Mouse (Mus musculus): Measurements from ENCODE around the gene Acvr1. TPM values are rescaled to one million over a fixed set of nuclear protein-coding genes. Genes with fewer than 3 reads are reported as not detected.

Gene Acvr1
- polyA plus RNA-seq, 1 experiment = 35.6 TPM

DNA sequence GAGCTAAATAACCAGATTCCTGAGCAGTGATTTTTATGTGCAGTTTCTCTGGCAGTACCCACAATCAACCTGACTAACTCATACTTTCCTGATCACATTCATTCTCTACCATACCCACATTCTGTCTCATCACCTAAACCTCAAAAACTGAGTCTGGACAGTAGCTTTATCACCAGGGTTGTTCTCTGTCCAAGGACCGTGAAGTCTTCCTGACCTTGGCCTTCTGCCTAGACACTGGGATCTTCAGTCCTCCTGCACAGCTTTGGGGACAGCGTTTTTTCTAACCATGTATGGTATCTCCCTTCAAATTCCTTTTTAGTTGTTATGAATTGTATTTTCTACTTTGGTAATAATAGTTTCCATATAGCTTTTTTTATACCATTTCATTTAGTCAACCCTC, 163.5 kb downstream of the Acvr1 start:
- no peak overlapping the region for H3K4me2 ChIP-seq (ENCODE audit: low read depth)
- no peaks in the 10 kb centered on the region for H3K79me2 ChIP-seq (ENCODE audit: control insufficient read depth, insufficient read depth)
- H3K4me3 ChIP-seq = no peak overlapping the region
- no peak for TF ChIP-seq REST (IDR thresholded peaks at IDR 0.05; ENCODE audit: insufficient read depth, insufficient read length)
- no peak for TF ChIP-seq POLR2A (IDR thresholded peaks at IDR 0.05; ENCODE audit: insufficient read length, low read depth)
- TF ChIP-seq E2F4 (IDR thresholded peaks at IDR 0.05; ENCODE audit: insufficient read depth) = no peak
- TF ChIP-seq SRF (IDR thresholded peaks at IDR 0.05; ENCODE audit: control insufficient read depth, insufficient read length, low read depth) = no peak
- TF ChIP-seq MYOG (IDR thresholded peaks at IDR 0.05; ENCODE audit: control insufficient read depth in 1 of 3, insufficient read depth in 1 of 3, insufficient read length in 2 of 3, low read depth in 2 of 3) = no peak
- TF ChIP-seq TCF12 (IDR thresholded peaks at IDR 0.05; ENCODE audit: insufficient read depth, poor library complexity, severe bottlenecking) = no peak
- no peak for TF ChIP-seq MAX (IDR thresholded peaks at IDR 0.05; ENCODE audit: low read depth)
- TF ChIP-seq USF1 (IDR thresholded peaks at IDR 0.05; ENCODE audit: low read depth) = no peak
- no peak for TF ChIP-seq TCF3 (IDR thresholded peaks at IDR 0.05; ENCODE audit: insufficient read length, low read depth)
- no peak for TF ChIP-seq POLR2AphosphoS2 (IDR thresholded peaks at IDR 0.05; ENCODE audit: insufficient read length, low read depth)
- TF ChIP-seq MYOD1 (IDR thresholded peaks at IDR 0.05; ENCODE audit: control insufficient read depth in 1 of 3, insufficient read length in 2 of 3, low read depth in 2 of 3) = no peak
- no peaks in the 10 kb centered on the region for H3K36me3 ChIP-seq (ENCODE audit: control insufficient read depth, insufficient read depth)
- no peaks in the 10 kb centered on the region for H3K27me3 ChIP-seq (ENCODE audit: control insufficient read depth, insufficient read depth, insufficient read length)
- no peak overlapping the region for H3ac ChIP-seq (ENCODE audit: control insufficient read depth, insufficient read length)

DNA sequence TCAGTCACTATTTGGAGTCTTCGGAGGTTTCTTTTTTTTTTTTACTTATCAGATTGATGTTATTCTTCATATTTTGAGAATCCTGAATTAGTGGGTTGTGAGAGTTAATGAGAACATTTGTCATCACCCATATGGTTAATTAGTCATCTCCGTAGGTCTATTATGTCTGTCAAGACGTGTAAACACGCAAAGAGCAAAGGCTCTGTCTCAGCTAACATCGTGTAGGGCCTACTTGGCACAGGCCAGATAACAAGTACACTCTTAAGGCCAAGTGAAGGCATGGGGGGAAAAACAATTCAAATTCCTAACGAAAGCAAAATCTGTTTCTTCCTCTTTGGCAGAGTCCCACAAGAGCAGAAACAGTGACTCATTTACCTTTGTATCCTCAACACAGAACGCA, 178.4 kb downstream of the Acvr1 start:
- TF ChIP-seq MYOD1 (IDR thresholded peaks at IDR 0.05; ENCODE audit: control insufficient read depth in 1 of 3, insufficient read length in 2 of 3, low read depth in 2 of 3) = no peak
- TF ChIP-seq TCF12 (IDR thresholded peaks at IDR 0.05; ENCODE audit: insufficient read depth, poor library complexity, severe bottlenecking) = no peak
- TF ChIP-seq POLR2AphosphoS2 (IDR thresholded peaks at IDR 0.05; ENCODE audit: insufficient read length, low read depth) = no peak
- no peak for TF ChIP-seq MYOG (IDR thresholded peaks at IDR 0.05; ENCODE audit: control insufficient read depth in 1 of 3, insufficient read depth in 1 of 3, insufficient read length in 2 of 3, low read depth in 2 of 3)
- TF ChIP-seq E2F4 (IDR thresholded peaks at IDR 0.05; ENCODE audit: insufficient read depth) = no peak
- TF ChIP-seq CEBPB (IDR thresholded peaks at IDR 0.05; ENCODE audit: insufficient read depth, poor library complexity, severe bottlenecking) = no peak
- no peak for TF ChIP-seq REST (IDR thresholded peaks at IDR 0.05; ENCODE audit: insufficient read depth, insufficient read length)
- H3K4me3 ChIP-seq = no peak overlapping the region

DNA sequence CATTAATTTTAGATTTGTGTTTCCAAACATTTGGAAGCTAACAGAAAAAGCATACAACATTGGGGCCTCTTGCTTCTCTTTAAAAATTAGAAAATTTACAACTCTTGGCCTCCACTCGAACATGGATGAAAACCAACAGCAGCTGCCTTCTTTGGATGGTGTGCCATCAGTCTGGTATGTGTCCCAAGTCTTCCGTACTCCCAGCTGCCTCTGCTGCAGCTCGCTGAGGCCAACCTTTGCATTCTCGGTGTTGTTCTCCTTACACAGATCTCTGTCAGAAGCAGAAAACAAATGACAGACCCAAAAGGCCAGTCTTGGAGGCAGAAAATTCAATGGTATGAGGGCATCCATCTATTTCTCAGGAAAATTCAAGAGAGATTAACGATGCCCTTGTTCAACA, 186.9 kb downstream of the Acvr1 start:
- no peaks in the 10 kb centered on the region for H3K27me3 ChIP-seq (ENCODE audit: control insufficient read depth, insufficient read depth, insufficient read length)
- no peak for TF ChIP-seq TCF12 (IDR thresholded peaks at IDR 0.05; ENCODE audit: insufficient read depth, poor library complexity, severe bottlenecking)
- TF ChIP-seq MYOG (IDR thresholded peaks at IDR 0.05; ENCODE audit: control insufficient read depth in 1 of 3, insufficient read depth in 1 of 3, insufficient read length in 2 of 3, low read depth in 2 of 3) = no peak
- no peak for TF ChIP-seq POLR2A (IDR thresholded peaks at IDR 0.05; ENCODE audit: insufficient read length, low read depth)
- TF ChIP-seq POLR2AphosphoS2 (IDR thresholded peaks at IDR 0.05; ENCODE audit: insufficient read length, low read depth) = no peak
- TF ChIP-seq MYOD1 (IDR thresholded peaks at IDR 0.05; ENCODE audit: control insufficient read depth in 1 of 3, insufficient read length in 2 of 3, low read depth in 2 of 3) = no peak
- TF ChIP-seq USF1 (IDR thresholded peaks at IDR 0.05; ENCODE audit: low read depth) = no peak
- no peaks in the 10 kb centered on the region for H3K79me2 ChIP-seq (ENCODE audit: control insufficient read depth, insufficient read depth)
- no peak overlapping the region for H3K4me3 ChIP-seq
- no peaks in the 10 kb centered on the region for H3K36me3 ChIP-seq (ENCODE audit: control insufficient read depth, insufficient read depth)
- no peak overlapping the region for H3K4me2 ChIP-seq (ENCODE audit: low read depth)
- H3ac ChIP-seq (ENCODE audit: control insufficient read depth, insufficient read length) = no peak overlapping the region

More for the DNA sequence above, 178.4 kb downstream of the Acvr1 start:
- Histone ChIP-seq H3ac (ENCODE audit: control insufficient read depth, insufficient read length) (no peak overlapping the region), H3K36me3 (ENCODE audit: control insufficient read depth, insufficient read depth) (no peaks in the 10 kb centered on the region), H3K27me3 (ENCODE audit: control insufficient read depth, insufficient read depth, insufficient read length) (no peaks in the 10 kb centered on the region), H3K79me2 (ENCODE audit: control insufficient read depth, insufficient read depth) (no peaks in the 10 kb centered on the region), H3K4me2 (ENCODE audit: low read depth) (no peak overlapping the region)

DNA sequence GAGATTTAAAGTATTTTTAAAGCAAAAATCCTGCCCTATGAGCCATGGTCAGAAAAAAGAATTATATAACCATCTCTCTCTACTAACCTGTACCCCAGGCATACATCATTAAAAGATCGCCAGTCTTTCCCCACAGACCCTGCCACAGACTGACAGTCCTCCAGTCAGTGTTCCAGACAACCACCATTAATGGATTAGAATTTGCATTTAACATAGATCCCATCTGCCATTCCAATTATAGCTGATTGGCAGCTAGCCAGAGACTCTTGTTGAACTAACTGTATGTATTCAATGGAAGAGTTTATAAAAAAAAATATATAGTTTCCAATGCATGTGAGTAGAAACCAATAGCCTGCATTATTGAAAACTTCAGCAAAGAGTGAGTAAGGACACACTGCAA, 187.5 kb downstream of the Acvr1 start:
- H3ac ChIP-seq (ENCODE audit: control insufficient read depth, insufficient read length) = no peak overlapping the region
- no peaks in the 10 kb centered on the region for H3K36me3 ChIP-seq (ENCODE audit: control insufficient read depth, insufficient read depth)
- no peak for TF ChIP-seq USF1 (IDR thresholded peaks at IDR 0.05; ENCODE audit: low read depth)
- no peak for TF ChIP-seq CEBPB (IDR thresholded peaks at IDR 0.05; ENCODE audit: insufficient read depth, poor library complexity, severe bottlenecking)
- no peak for TF ChIP-seq REST (IDR thresholded peaks at IDR 0.05; ENCODE audit: insufficient read depth, insufficient read length)
- no peak for TF ChIP-seq E2F4 (IDR thresholded peaks at IDR 0.05; ENCODE audit: insufficient read depth)
- TF ChIP-seq POLR2A (IDR thresholded peaks at IDR 0.05; ENCODE audit: insufficient read length, low read depth) = no peak
- TF ChIP-seq MYOG (IDR thresholded peaks at IDR 0.05; ENCODE audit: control insufficient read depth in 1 of 3, insufficient read depth in 1 of 3, insufficient read length in 2 of 3, low read depth in 2 of 3) = no peak
- no peak for TF ChIP-seq TCF3 (IDR thresholded peaks at IDR 0.05; ENCODE audit: insufficient read length, low read depth)
- no peak for TF ChIP-seq MAX (IDR thresholded peaks at IDR 0.05; ENCODE audit: low read depth)
- TF ChIP-seq POLR2AphosphoS2 (IDR thresholded peaks at IDR 0.05; ENCODE audit: insufficient read length, low read depth) = no peak
- no peak for TF ChIP-seq SRF (IDR thresholded peaks at IDR 0.05; ENCODE audit: control insufficient read depth, insufficient read length, low read depth)
- TF ChIP-seq MYOD1 (IDR thresholded peaks at IDR 0.05; ENCODE audit: control insufficient read depth in 1 of 3, insufficient read length in 2 of 3, low read depth in 2 of 3) = no peak
- no peak for TF ChIP-seq TCF12 (IDR thresholded peaks at IDR 0.05; ENCODE audit: insufficient read depth, poor library complexity, severe bottlenecking)
- no peak overlapping the region for H3K4me2 ChIP-seq (ENCODE audit: low read depth)
- no peak overlapping the region for H3K4me3 ChIP-seq
- H3K79me2 ChIP-seq (ENCODE audit: control insufficient read depth, insufficient read depth) = no peaks in the 10 kb centered on the region
- H3K27me3 ChIP-seq (ENCODE audit: control insufficient read depth, insufficient read depth, insufficient read length) = no peaks in the 10 kb centered on the region

DNA sequence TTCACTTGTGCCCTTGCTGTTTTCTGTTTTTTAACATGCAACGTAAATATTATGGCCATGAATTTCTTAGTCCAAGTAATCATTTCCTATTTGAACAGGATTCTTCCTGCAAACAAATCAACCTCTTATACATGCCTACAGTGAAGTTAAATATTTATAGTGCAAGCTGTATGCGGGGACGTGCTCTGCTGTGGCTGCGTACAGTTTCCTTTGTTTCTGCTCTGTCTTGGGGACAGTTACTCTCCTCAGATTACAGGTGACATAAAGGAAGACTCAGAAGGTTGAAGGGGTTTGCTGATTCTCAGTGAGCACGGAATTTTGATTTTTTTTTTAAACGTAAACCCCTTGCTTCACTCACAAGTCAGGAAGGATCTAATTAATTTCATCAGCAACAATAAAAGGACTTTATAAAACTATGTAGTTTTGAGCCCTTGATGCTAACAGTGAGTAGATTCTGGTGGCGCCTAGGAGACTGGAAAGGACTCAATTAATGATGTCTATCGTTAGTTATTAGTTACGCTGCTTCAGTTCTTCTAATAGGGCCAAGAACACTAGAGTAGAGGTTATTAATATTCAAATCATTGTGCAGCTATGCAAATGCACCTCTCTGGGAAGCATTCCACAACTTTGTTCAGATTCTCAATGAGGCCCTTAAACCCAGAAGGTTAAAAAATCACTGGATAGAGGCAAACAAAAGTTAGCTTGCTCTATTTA, 189.4 kb downstream of the Acvr1 start:
- H3K4me3 ChIP-seq = no peak overlapping the region
- H3K79me2 ChIP-seq (ENCODE audit: control insufficient read depth, insufficient read depth) = no peaks in the 10 kb centered on the region
- H3K36me3 ChIP-seq (ENCODE audit: control insufficient read depth, insufficient read depth) = no peaks in the 10 kb centered on the region
- no peaks in the 10 kb centered on the region for H3K27me3 ChIP-seq (ENCODE audit: control insufficient read depth, insufficient read depth, insufficient read length)
- TF ChIP-seq POLR2AphosphoS2 (IDR thresholded peaks at IDR 0.05; ENCODE audit: insufficient read length, low read depth) (no peak), TCF12 (IDR thresholded peaks at IDR 0.05; ENCODE audit: insufficient read depth, poor library complexity, severe bottlenecking) (no peak), REST (IDR thresholded peaks at IDR 0.05; ENCODE audit: insufficient read depth, insufficient read length) (no peak), SRF (IDR thresholded peaks at IDR 0.05; ENCODE audit: control insufficient read depth, insufficient read length, low read depth) (no peak), POLR2A (IDR thresholded peaks at IDR 0.05; ENCODE audit: insufficient read length, low read depth) (no peak), MAX (IDR thresholded peaks at IDR 0.05; ENCODE audit: low read depth) (no peak), MYOD1 (IDR thresholded peaks at IDR 0.05; ENCODE audit: control insufficient read depth in 1 of 3, insufficient read length in 2 of 3, low read depth in 2 of 3) (no peak), TCF3 (IDR thresholded peaks at IDR 0.05; ENCODE audit: insufficient read length, low read depth) (no peak), CEBPB (IDR thresholded peaks at IDR 0.05; ENCODE audit: insufficient read depth, poor library complexity, severe bottlenecking) (no peak)
- H3K4me2 ChIP-seq (ENCODE audit: low read depth) = no peak overlapping the region
- no peak overlapping the region for H3ac ChIP-seq (ENCODE audit: control insufficient read depth, insufficient read length)
